Mouse (Mus musculus) layer of hippocampus, adult 9-11 months (tissue): ENCODE results near the gene Cadm3.

Experiments used
- DNase-seq: peaks from one replicate; pipeline ENCODE4 v3.0.0; 2022

Gene Cadm3

GRCm38 (mm10) chr1:173367356-173368046 lies at the start of gene Cadm3:
Gene Cadm3, minus strand, starts transcription at chr1:173367695.
- peak; percentile 79 for DNase-seq

- DNase-seq: no peak
Observed at GRCm38 (mm10) chr1:173414631-173415030, 47.1 kb upstream of the Cadm3 start.

- no peak for DNase-seq
Observed at GRCm38 (mm10) chr1:173411863-173412262, 44.4 kb upstream of the Cadm3 start.

- no peak for DNase-seq
Observed at GRCm38 (mm10) chr1:173409066-173409465, 41.6 kb upstream of the Cadm3 start.

- no peak for DNase-seq
Observed at GRCm38 (mm10) chr1:173404696-173405309, 37.3 kb upstream of the Cadm3 start.

- DNase-seq: peak; percentile 30
Observed at GRCm38 (mm10) chr1:173398323-173398970, 31.0 kb upstream of the Cadm3 start.

GRCm38 (mm10) chr1:173391754-173392153 lies 24.3 kb upstream of the Cadm3 start:
- no peak for DNase-seq

GRCm38 (mm10) chr1:173389901-173390401 lies 22.5 kb upstream of the Cadm3 start:
- DNase-seq: peak; percentile 92

- DNase-seq: no peak
Observed at GRCm38 (mm10) chr1:173389431-173389830, 21.9 kb upstream of the Cadm3 start.

- no peak for DNase-seq
Observed at GRCm38 (mm10) chr1:173381436-173381835, 13.9 kb upstream of the Cadm3 start.

- DNase-seq: peak; percentile 65
Observed at GRCm38 (mm10) chr1:173377380-173378112, 10.1 kb upstream of the Cadm3 start.

GRCm38 (mm10) chr1:173374020-173374419 lies 6.5 kb upstream of the Cadm3 start:
- DNase-seq: no peak

GRCm38 (mm10) chr1:173371586-173371985 lies 4.1 kb upstream of the Cadm3 start:
- DNase-seq: no peak

GRCm38 (mm10) chr1:173370456-173370855 lies 3.0 kb upstream of the Cadm3 start:
- no peak for DNase-seq

GRCm38 (mm10) chr1:173369611-173370010 lies 2.1 kb upstream of the Cadm3 start:
- no peak for DNase-seq

GRCm38 (mm10) chr1:173366701-173367355 lies 667 bp downstream of the Cadm3 start:
- DNase-seq: peak; percentile 51

GRCm38 (mm10) chr1:173365970-173366409 lies 1.5 kb downstream of the Cadm3 start:
- no peak for DNase-seq

GRCm38 (mm10) chr1:173364125-173364800 lies 3.2 kb downstream of the Cadm3 start:
- DNase-seq: no peak

GRCm38 (mm10) chr1:173363436-173363835 lies 4.1 kb downstream of the Cadm3 start:
- no peak for DNase-seq

- DNase-seq: no peak
Observed at GRCm38 (mm10) chr1:173361651-173362050, 5.8 kb downstream of the Cadm3 start.

- no peak for DNase-seq
Observed at GRCm38 (mm10) chr1:173359590-173360290, 7.8 kb downstream of the Cadm3 start.
